Mouse (Mus musculus): ENCODE data around the gene Cep68.

DNA sequence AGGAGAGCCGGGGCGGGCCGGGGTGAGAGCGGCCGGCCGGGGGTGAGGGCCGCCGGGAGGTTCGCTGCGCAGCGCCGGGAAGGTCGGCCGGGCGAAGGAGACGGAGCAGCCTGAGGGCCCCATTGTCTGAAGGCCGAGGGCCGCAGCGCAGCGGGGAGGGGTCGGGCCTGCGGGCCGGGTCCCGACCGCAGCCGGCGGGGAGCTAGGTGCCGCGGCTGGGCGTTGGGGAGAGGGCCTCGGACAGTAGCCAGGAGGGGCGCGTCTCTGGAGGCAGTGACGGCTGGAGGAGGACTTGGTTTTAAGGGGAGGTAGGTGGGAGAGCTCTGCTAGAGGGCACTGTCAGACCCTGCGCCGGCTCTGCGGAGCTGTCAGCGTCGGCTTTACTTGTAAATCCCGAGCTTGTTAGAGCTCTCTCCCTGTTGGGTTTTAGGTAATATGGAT, 47.5 kb downstream of the Cep68 start:
- TF ChIP-seq CTCF (conservative IDR thresholded peaks at IDR 0.05; ENCODE audit: low read length) (no peak), NANOG (IDR thresholded peaks at IDR 0.05; ENCODE audit: borderline replicate concordance, low read length) (no peak), POU5F1 (IDR thresholded peaks at IDR 0.05; ENCODE audit: borderline replicate concordance, low read length) (no peak)
